Comparison of ENCODE assay signal across 10 mouse cellular contexts in the genomic region with DNA sequence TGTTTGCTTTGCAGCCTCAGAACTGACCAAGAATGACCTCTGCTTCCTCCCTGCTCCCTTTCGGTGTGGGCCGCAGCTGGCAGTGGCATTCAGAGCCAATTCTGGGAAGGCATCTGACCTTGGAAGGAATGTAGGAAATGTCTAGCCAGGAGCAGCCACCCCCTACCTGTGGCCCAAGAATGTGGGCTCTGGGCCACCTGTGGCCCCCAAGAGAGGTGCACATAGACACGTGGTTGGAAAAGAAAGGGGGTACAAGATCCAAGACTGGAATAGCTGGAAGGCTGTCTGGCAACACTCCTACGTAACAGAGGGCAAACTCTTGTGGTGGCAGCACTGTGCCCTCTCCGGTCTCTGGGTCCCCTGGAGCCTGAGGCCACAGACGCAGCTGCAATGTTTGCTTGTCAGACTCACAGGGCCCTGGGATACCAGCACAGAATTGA. TPM values are rescaled to one million over a fixed set of nuclear protein-coding genes. Genes with fewer than 3 reads are reported as not detected.
DNase-seq lines count a peak whose midpoint lies in the region; ATAC-seq lines count a peak whose summit lies in the region.
"Had no signal": no experiment of that assay in that cellular context is flagged by ENCODE, and none has a peak within 500 bp of the region (broad histone marks: within the 10 kb centered on the region; RNA-seq: fewer than 3 reads in every experiment).

No protein-coding gene starts in this region.

- H3K27ac ChIP-seq in forebrain, embryonic 13.5 days: peak overlapping the region; percentile 48; the same call in 1 of the 2 replicates
- no peak overlapping the region for H3K27ac ChIP-seq in midbrain, embryonic 11.5 days (ENCODE audit: low read depth, low read length)

- no peaks in the 10 kb centered on the region for H3K27me3 ChIP-seq in forebrain, embryonic 13.5 days
- H3K27me3 ChIP-seq in midbrain, embryonic 11.5 days (ENCODE audit: control insufficient read depth, insufficient read depth, low read length): no peaks in the 10 kb centered on the region
- H3K27me3 ChIP-seq: CH12.LX had no signal

- peaks cover 8% of the 10 kb centered on the region for H3K4me1 ChIP-seq in forebrain, embryonic 13.5 days
- peaks cover 14% of the 10 kb centered on the region for H3K4me1 ChIP-seq in midbrain, embryonic 11.5 days (ENCODE audit: control insufficient read depth, insufficient read depth, low read length)

- ATAC-seq in forebrain, embryonic 13.5 days: no peak; the same call in 1 of the 2 replicates
- ATAC-seq in midbrain, embryonic 11.5 days (ENCODE audit: low FRiP score): peak; percentile 57; the same call in 1 of the 2 replicates

- DNase-seq in cerebellum, postnatal 10 days: peak; percentile 49 to 58
- DNase-seq in cerebellum, adult 8-10 months: no peak
- peak; percentile 92 to 95 for DNase-seq in kidney, adult 8-10 months
- DNase-seq in midbrain, embryonic 11.5 days (ENCODE audit: low spot score, missing footprints): no peak
- DNase-seq in left cerebral cortex, adult 18-20 months (ENCODE audit: low spot score in 2 of 2): no peak
- DNase-seq in gastrocnemius, postnatal 25 days: no peak
- no peak for DNase-seq in left cerebral cortex, postnatal 25 days (ENCODE audit: low spot score in 2 of 2)

- intact Hi-C loops in left cerebral cortex, postnatal 25 days (cut with DNase I): loop anchor here (1.0 to 5.0 kb wide), 2 partner anchors 43 to 233 kb away; no protein-coding TSS in a partner anchor

- 43% methylated on average over 6 of the region's 6 CpGs for WGBS in forebrain, embryonic 13.5 days
- WGBS in midbrain, embryonic 11.5 days: 49% methylated on average over 6 of the region's 6 CpGs

- H3K4me3 ChIP-seq in forebrain, embryonic 13.5 days: no peak overlapping the region
- H3K4me3 ChIP-seq in midbrain, embryonic 11.5 days (ENCODE audit: low read depth, low read length): no peak overlapping the region
- H3K4me3 ChIP-seq: erythroblast, embryonic 14.5 days had no signal

- H3K9me3 ChIP-seq in forebrain, embryonic 13.5 days (replicated peaks): no peaks in the 10 kb centered on the region
- H3K9me3 ChIP-seq in midbrain, embryonic 11.5 days (ENCODE audit: control insufficient read depth, low read length): peaks cover 4% of the 10 kb centered on the region; the same call in 1 of the 2 replicates

- no peak overlapping the region for H3K4me2 ChIP-seq in forebrain, embryonic 13.5 days
- H3K4me2 ChIP-seq in midbrain, embryonic 11.5 days: no peak overlapping the region

- H3K9ac ChIP-seq in forebrain, embryonic 13.5 days: peak overlapping the region; percentile 48
- peak overlapping the region; percentile 44 for H3K9ac ChIP-seq in midbrain, embryonic 11.5 days (ENCODE audit: low read length)

- H3K36me3 ChIP-seq in forebrain, embryonic 13.5 days (ENCODE audit: poor library complexity, severe bottlenecking): peaks cover 35% of the 10 kb centered on the region
- H3K36me3 ChIP-seq in midbrain, embryonic 11.5 days (ENCODE audit: control insufficient read depth, insufficient read depth, low read length): peaks cover 18% of the 10 kb centered on the region

RNA-seq across cellular contexts. Expression of a gene that starts 35.9 kb away (rescaled TPM):
- 16.7 and 19.7 TPM in 2 replicates for polyA plus RNA-seq in forebrain, embryonic 13.5 days (2015; fragmentation: Nextera tagmentation; extraction: Ambion mirVana)
- polyA plus RNA-seq in midbrain, embryonic 11.5 days (2014; fragmentation: Nextera tagmentation; extraction: Ambion mirVana): 8.9 and 11.1 TPM in 2 replicates
- total RNA-seq in left cerebral cortex, adult 18-20 months (2021): 100 to 1,000 TPM; 204 to 205 TPM
- total RNA-seq in gastrocnemius, postnatal 25 days (2021): 10 to 100 TPM; 23.3 to 25.1 TPM
- 100 to 1,000 TPM; 158 to 162 TPM for total RNA-seq in left cerebral cortex, postnatal 25 days (2021)

RNA-seq across cellular contexts. Expression of a gene that starts 39.3 kb away (rescaled TPM):
- 28.8 and 36.5 TPM in 2 replicates for polyA plus RNA-seq in forebrain, embryonic 13.5 days (2015; fragmentation: Nextera tagmentation; extraction: Ambion mirVana)
- 100 and 105 TPM in 2 replicates for polyA plus RNA-seq in midbrain, embryonic 11.5 days (2014; fragmentation: Nextera tagmentation; extraction: Ambion mirVana)
- total RNA-seq in left cerebral cortex, adult 18-20 months (2021): 1 to 10 TPM; 1.3 TPM
- 1 to 10 TPM in 1 of 2 experiments, under 1 TPM in 1; 0.79 to 1.3 TPM for total RNA-seq in gastrocnemius, postnatal 25 days (2021)
- under 1 TPM; 0.94 to 0.96 TPM for total RNA-seq in left cerebral cortex, postnatal 25 days (2021)
- polyA plus RNA-seq: erythroblast, embryonic 14.5 days had no signal

RNA-seq across cellular contexts. Expression of a gene that starts 56.8 kb away (rescaled TPM):
- 1.2 and 1.6 TPM in 2 replicates for polyA plus RNA-seq in forebrain, embryonic 13.5 days (2015; fragmentation: Nextera tagmentation; extraction: Ambion mirVana)
- 3.5 and 4.5 TPM in 2 replicates for polyA plus RNA-seq in midbrain, embryonic 11.5 days (2014; fragmentation: Nextera tagmentation; extraction: Ambion mirVana)
- 10 to 100 TPM; 11.7 to 14.5 TPM for total RNA-seq in left cerebral cortex, adult 18-20 months (2021)
- total RNA-seq in gastrocnemius, postnatal 25 days (2021): under 1 TPM; 0.16 to 0.26 TPM
- 10 to 100 TPM; 11.3 to 14.1 TPM for total RNA-seq in left cerebral cortex, postnatal 25 days (2021)
- total RNA-seq: CH12.LX had no signal
- polyA plus RNA-seq: erythroblast, embryonic 14.5 days had no signal

Comparison
In these comparisons a context has a peak if more than half of its experiments do, and no peak if none do; other contexts are left out.
1. DNase-seq: peak in cerebellum, postnatal 10 days (2 of 2) and kidney, adult 8-10 months (2 of 2); none in cerebellum, adult 8-10 months (single experiment), midbrain, embryonic 11.5 days (single experiment), left cerebral cortex, adult 18-20 months (0 of 2), gastrocnemius, postnatal 25 days (single experiment) and left cerebral cortex, postnatal 25 days (0 of 2).
2. RNA of a gene that starts 35.9 kb away (total RNA-seq): 204 to 205 TPM in left cerebral cortex, adult 18-20 months and 158 to 162 TPM in left cerebral cortex, postnatal 25 days; 23.3 to 25.1 TPM in gastrocnemius, postnatal 25 days; every median in the first group is over 4 times any median in the second.
3. RNA of a gene that starts 56.8 kb away (total RNA-seq): 11.7 to 14.5 TPM in left cerebral cortex, adult 18-20 months and 11.3 to 14.1 TPM in left cerebral cortex, postnatal 25 days; 0.16 to 0.26 TPM in gastrocnemius, postnatal 25 days; every median in the first group is over 4 times any median in the second.